Mouse (Mus musculus) heart, postnatal 14 days (tissue): ENCODE measurements around the gene Rnf19b. TPM values are rescaled to one million over a fixed set of nuclear protein-coding genes. Genes with fewer than 3 reads are reported as not detected.
A peak's percentile ranks its signal among the peaks of the same experiment; 100 is the strongest.

ENCODE experiments used
- DNase-seq, 2 experiments: peaks; one replicate each; pipeline ENCODE4 v3.0.0; 2021 to 2022
- intact Hi-C: fragments of 180-260 bp; cut with DNase I; formaldehyde crosslinking; loops from one replicate; pipeline ENCODE4 v1.15.1; 2025
- total RNA-seq, 2 experiments: library from RNA; stranded (reverse); gene quantifications; 2 replicates each; pipeline ENCODE4 v1.2.3; 2021

Gene Rnf19b
- total RNA-seq, 2 experiments from 2014 or later, result 19.5 to 19.6 TPM

GRCm38 (mm10) chr4:129110804-129111203, 52.7 kb downstream of the Rnf19b start:
- DNase-seq, result no peak
- intact Hi-C loops, result no loop called here

DNA sequence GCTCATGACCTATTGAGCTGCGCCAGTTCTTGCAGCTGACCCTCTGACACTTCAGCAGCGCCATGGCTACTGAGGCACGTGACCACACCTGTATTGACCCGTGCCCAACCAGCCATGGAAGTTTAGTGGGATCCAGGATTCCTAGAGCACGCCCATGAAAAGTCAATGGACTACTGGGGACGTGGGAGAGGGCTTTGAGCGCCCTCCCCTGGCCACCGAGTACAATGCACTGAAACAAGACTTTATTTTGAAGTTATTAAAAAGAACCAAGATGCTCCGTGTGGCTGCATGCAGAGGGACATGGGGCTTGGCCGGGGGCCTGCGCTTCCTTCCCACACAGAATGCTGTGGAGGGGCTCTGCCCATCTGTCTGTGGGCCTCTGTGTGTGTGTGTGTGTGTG, 53.3 kb downstream of the Rnf19b start:
- intact Hi-C loops, result no loop called here
- DNase-seq, result no peak

DNA sequence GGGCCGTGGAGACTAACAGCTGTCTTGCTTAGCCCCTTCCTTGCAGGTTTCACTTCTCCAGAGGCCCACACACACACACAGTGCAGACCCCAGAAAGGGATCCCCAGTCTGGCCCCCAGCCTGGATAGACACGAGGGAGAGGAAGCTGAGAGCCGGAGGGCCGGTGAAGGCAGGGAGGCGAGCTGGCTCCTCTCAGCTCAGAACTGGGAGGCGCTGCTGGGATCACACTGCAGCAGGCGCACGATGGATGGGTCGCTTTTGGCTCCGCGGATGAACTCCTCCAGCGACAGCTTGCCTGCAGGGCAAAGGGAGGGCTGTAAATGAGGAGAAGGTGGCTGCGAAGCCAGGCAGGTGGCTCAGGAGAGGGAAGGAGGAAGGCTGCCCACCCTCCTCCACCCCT, 54.2 kb downstream of the Rnf19b start:
- intact Hi-C loops, result no loop called here

DNA sequence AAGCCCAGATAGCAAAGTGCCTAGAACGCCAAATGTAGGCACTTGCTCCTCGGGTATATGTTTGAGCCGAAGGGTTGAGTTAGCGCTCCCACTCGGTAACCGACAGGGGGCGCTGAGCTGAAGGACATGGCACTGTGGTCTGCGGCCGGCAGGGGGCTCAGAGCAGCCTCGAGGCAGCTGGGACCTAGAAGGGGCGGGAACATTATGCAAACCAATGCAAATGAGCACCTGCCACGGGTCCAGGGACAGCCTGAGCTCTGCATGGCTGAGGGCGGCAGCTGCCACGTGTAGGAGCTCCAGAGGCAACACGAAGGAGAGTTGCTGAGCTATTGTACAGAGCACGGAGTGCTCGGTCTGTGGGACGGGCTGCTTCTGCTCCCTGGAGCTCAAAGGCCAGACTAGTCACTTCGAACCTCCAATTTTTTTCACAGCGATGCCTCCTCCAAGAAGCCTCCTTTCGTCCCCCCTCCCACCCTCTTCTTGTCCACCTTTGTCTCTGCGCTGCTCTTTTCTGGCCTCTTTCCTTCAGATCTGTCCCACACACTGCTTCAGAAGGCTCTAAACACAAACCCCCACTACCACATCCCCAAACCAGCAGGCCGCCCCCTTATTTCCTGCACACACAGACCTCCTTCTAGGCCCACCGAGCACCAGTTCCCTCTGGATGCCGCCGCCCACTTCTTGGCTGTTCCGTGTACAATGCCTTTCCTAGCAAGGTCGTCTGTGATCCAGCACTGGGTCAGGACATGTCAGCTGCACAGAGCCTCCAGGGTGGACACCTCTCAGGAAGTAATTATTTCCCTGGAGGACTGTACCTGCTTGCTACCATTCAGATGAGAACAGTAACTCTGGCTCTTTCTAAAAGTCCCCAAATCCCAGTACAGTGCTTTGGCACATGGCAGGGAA, 55.3 kb downstream of the Rnf19b start:
- DNase-seq, result peak; percentile 48 to 72
- intact Hi-C loops, result no loop called here

More for the DNA sequence above, 54.2 kb downstream of the Rnf19b start:
- no peak for DNase-seq

- intact Hi-C loops, result no loop called here
- DNase-seq, result no peak
Observed at GRCm38 (mm10) chr4:129116703-129117102, 58.6 kb downstream of the Rnf19b start.

DNA sequence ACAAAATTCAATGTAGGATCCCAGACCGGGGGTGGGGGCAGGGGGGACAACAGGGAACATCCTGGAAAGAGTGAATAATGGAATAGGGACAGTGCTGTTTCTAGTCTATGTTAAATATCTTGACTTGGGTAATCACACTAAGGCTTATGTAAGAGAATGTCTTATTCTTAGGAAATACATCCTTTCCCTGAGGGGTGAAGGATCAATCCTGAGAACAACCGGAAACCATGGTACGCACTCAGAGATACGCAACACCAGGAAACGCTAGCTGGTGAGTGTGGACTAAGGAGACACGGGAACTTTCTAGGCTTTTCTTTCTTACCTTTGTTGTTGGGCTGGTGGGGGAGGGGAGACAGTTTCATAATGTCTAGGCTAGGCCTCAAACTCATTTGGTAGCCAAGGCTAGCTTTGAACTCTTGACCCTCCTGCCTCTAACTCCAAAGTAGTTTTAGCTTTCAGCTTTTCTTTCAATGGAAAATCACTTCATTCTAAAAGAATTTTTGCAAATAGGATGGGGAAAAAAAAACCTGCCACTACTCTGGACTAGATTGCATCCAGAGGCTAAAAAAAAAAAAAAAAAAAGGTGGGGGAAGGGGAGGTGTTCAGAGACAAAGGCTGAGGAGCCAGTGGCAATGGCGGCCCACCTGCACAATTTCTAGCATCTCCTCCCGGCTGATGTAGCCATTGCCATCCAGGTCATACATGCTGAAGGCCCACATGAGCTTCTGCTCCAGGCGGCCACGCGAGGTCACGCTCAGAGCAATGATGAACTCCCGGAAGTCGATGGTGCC, 59.8 kb downstream of the Rnf19b start:
- intact Hi-C loops, result no loop called here

GRCm38 (mm10) chr4:129119708-129120107, 61.6 kb downstream of the Rnf19b start:
- DNase-seq, result no peak
- intact Hi-C loops, result no loop called here

More for the DNA sequence above, 59.8 kb downstream of the Rnf19b start:
- no peak for DNase-seq

- intact Hi-C loops, result no loop called here
- DNase-seq, result peak; percentile 85 to 88
Observed at GRCm38 (mm10) chr4:129120520-129121445, 62.7 kb downstream of the Rnf19b start.

DNA sequence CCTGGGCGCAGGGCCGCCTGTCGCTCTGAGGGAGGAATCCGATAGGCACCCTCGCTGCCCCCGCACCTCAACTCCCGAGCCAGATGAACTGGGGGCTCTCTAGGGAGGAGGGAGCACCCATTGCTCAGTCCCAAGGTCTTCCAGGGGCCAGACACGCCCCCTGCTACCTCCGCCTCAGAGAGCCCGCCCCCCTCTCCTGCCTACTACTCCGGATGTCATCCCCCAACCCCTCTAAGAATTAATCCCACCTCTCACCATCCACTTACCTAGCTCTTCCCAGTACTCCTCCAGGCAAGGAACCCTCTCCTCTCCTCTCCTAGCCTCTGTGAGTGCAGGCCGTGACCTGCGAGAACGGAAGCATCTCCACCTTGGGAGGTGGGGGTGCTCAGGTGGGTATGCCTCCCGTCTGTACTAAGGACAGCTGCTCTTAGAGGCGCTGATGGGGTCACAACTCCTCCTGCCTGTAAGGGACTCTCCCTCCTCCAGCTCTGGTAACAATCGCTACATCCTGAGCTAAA, 63.6 kb downstream of the Rnf19b start, which contains the start of gene Hpca:
TSS of gene Hpca (minus strand) at position 468 of the 518 bp plus-strand sequence.
- intact Hi-C loops, result no loop called here
- no peak for DNase-seq

- DNase-seq, result no peak
- intact Hi-C loops, result no loop called here
Observed at GRCm38 (mm10) chr4:129122107-129122506, 64.0 kb downstream of the Rnf19b start.

- DNase-seq, result no peak
- intact Hi-C loops, result no loop called here
Observed at GRCm38 (mm10) chr4:129122719-129123118, 64.6 kb downstream of the Rnf19b start.

GRCm38 (mm10) chr4:129124652-129125146, 66.6 kb downstream of the Rnf19b start:
- DNase-seq, result no peak
- intact Hi-C loops, result no loop called here

DNA sequence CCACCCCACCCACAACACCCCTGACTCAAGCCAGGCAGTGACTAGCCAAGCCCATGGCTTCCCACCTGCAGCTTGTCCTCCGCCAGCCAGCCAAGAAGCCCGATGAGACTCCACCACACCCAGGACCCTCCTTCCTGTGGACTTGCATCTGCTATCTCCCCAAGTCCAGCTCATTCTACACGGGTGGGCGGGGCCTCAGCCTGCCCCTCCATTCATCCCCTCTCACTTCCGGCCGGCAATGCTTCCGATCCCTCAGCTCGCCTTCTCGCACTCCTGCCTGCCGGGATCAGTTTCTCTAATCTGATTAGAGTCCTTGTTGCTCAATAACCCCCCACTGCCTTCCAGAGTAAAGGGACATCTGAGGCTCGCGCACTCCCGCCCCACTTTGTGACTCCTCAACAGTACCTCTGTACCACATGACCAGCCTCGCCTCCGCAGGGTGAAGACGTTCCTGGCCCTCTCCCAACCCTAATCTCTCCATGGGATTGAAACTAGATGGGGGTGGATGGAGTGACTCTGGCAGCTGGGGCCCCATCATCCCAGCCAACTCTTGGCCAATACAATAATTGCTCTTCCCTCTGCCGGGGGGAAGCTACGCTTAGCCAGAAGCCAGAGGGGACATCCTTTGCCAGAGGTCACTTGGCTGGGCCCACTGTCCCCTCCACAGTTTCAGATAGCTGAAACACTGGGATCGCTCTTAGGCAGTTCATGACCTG, 67.8 kb downstream of the Rnf19b start:
- intact Hi-C loops, result no loop called here
- DNase-seq, result peak; percentile 37 to 47

GRCm38 (mm10) chr4:129128582-129129338, 70.7 kb downstream of the Rnf19b start:
- intact Hi-C loops, result no loop called here
- no peak for DNase-seq

GRCm38 (mm10) chr4:129129387-129129786, 71.3 kb downstream of the Rnf19b start:
- intact Hi-C loops, result no loop called here

GRCm38 (mm10) chr4:129130149-129130548, 72.1 kb downstream of the Rnf19b start:
- DNase-seq, result peak in 1 of 2 experiments; percentile 54
- intact Hi-C loops, result loop anchor here (5.0 kb wide), 1 partner anchor 327 kb away; no protein-coding TSS in a partner anchor

More at GRCm38 (mm10) chr4:129129387-129129786, 71.3 kb downstream of the Rnf19b start:
- no peak for DNase-seq

DNA sequence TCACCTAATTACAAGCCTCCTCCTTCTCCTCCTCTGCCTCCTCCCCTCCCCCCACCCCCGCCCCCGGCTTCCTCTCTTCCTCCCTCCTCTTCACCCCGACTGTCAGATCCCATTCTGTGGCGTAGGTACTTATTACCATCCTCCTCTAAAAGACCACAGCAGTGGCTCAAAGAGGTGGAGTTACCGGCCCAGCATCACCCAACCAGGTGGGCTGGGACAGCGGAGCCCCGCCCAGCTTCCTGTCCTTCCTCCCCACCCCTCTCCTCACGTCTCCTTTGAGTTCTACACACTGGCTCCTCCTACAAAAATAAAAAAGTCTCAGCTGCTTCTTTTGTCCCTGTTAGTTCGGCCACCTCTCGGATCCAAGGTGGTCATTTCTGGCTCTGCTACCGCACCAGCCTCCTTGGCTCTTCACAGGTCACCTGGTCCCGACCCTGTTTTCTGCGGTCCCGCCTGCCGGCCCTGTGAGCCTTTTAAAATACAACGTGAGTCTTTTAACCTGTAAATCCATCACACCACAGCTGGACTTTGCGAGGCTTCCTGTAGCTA, 72.8 kb downstream of the Rnf19b start:
- intact Hi-C loops, result loop anchor here (5.0 kb wide), 1 partner anchor 326 kb away; no protein-coding TSS in a partner anchor
- no peak for DNase-seq
